Mouse (Mus musculus): ENCODE measurements at regions not wholly inside any gene's neighbourhood (a gene's known extent, or its start where the extent isn't known, plus 50 kb on each side); places are given as distances from the start of the nearest gene placed in this dataset.
A peak's percentile ranks its signal among the peaks of the same experiment; 100 is the strongest.
"Not testable (repeated sequence)": the region's sequence is repeated elsewhere in the genome, so short reads cannot be mapped to it uniquely, and the experiment has no call there.

DNA sequence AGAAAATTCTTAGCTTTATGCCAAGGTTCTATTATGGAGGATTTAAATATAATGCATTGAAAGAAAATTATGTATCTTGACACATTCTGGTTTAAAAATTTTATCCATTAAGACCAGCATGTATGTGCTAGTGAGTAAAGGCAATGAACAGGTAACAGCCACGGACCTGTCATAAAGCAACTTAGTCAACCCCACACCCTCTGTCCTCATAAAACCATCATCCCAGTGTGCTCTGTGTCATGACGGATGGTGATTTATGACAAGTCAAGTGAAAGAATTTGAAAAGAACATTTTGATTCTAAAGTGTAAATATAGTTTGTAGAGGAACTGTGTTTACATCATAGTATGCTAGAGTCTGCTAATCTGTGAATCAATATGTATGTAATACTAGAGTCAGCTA is 946.3 kb upstream of the Cypt12 start:
- intact Hi-C loops (cut with DNase I) = no loop called here
- DNase-seq (ENCODE audit: low spot score in 2 of 2) = no peak

DNA sequence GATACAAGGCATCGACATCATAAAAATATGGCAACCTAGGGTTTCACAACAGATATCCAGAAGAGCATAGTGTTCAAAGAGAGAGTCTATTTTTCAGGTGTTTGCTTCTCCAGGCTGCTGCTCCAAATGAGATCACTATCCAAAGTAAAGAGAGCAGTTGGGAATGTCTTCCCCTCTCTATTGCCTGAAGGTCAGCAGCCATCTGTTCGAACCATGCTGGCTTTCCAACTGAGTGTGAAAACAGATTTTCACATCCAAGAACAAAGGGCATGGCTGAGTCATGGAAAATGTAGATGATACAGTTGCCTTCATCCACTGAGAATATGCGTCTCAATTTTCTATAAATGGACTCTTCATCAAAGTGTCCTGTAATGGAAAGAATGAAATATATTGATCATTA is 945.1 kb upstream of the Cypt12 start:
- intact Hi-C loops (cut with DNase I) = no loop called here
- no peak for DNase-seq (ENCODE audit: low spot score in 2 of 2)

DNA sequence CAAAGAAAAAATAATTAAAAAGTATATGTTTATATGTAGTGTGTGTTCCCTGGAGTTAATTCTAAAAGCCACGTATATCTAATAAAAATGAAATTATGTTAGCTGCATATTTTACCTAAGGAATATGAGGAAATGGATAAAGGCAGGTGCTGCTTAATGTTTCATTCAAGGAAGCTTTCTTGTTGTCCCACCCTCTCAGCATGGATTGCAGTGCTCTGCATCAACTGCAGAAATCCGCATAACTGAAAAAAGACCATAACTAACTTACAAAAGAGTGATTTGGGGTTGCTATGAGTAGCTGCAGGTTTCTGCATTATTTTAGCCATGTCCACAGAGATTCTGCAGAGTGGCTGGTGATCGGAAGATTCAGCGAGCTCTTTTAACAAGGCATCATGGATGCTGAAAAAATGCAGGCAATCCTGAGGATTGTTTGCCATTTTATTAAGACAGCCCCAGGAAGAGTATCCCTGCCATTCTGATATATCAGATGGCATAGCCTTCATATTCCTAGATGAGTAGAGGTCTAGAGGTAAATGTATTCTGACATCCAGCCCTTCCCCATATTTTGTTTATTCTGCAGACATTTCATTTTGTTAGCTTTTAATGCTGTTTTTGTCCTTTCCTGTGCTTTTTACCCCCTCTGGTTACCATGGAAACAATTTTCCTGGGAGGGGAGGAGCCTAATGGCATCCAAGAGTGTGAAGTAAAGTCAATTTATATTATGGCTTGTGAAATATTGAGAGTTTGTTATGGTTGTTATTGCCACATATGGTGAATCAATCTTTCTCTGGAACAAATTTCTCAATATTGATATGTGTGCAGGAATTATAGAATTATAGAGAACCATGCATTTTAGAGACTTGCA is 933.8 kb upstream of the Cypt12 start:
- peak in 1 of 2 experiments; percentile 16 for DNase-seq (ENCODE audit: low spot score in 2 of 2)
- intact Hi-C loops (cut with DNase I) = no loop called here

DNA sequence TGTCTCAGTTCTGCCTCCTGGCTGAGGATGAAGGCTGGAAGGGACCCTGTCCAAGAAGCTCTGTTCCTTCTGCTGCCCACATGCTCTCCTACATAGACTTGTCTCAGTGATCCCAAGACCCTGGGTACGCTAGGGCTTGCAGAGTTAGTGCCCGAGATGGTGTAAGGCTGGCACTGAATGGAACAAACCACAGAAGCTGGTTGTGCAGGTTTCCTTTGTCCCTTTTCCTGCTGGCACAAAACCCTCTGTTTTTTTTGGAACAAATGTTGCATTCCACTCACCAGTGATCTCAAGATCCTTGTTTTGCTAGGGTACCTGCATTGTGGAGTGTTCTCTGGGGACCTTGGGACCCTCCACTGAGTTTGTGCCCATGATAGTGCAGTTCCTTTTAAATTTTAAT is 897.4 kb upstream of the Cypt12 start:
- DNase-seq (ENCODE audit: low spot score in 2 of 2) = no peak
- intact Hi-C loops (cut with DNase I) = no loop called here

DNA sequence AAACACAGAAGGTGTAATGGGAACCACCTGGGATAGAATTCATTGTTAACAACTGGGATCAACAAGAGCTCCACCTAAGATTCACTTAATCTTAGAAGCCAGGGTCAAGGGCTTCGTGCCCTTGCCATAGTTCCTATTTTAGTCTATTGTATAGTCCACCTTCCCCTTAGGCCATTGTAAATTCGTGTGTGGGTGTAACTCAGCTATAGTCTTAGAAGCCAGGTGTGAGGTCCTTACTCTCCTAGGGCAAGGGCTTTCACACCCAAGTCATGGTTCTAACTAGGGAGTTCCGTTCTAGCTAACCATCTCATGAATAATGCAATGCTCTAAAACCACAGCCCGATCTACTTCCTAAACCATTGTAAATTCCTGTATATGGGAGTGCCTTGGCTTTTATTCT is 889.8 kb upstream of the Cypt12 start:
- intact Hi-C loops (cut with DNase I); DNase-seq (ENCODE audit: low spot score in 2 of 2): not testable (repeated sequence)

DNA sequence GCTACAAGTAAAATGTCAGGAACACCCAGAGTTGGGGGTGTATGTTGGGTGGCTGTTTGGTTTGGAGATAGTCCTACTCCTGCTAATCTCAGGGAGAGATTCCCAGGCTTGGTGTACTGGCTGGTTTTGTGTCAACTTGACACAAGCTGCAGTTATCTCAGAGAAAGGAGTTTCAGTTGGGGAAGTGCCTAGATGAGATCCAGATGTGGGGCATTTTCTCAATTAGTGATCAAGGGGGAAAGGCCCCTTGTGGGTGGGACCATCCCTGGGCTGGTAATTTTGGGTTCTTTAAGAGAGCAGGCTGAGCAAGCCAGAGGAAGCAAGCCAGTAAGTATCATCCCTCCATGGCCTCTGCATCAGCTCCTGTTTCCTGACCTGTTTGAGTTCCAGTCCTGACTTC is 841.9 kb upstream of the Cypt12 start:
- intact Hi-C loops (cut with DNase I); DNase-seq (ENCODE audit: low spot score in 2 of 2): not testable (repeated sequence)
